Mouse (Mus musculus) spleen, embryonic (tissue): ENCODE results near the gene Ip6k3.

Source experiments
- CTCF ChIA-PET: fragments of 350-600 bp; sonication (Branson Sonifier 250); formaldehyde crosslinking; loops from one replicate; lab custom pipeline; 2022; lab: Charles Lee

The Ip6k3 gene

GRCm38 (mm10) chr17:27125185-27125584 lies 42.4 kb downstream of the Ip6k3 start:
- CTCF ChIA-PET = interaction anchor here (1.0 kb wide), 2 partner anchors 39 to 146 kb away, joined by 3 read pairs; no protein-coding TSS in a partner anchor

DNA sequence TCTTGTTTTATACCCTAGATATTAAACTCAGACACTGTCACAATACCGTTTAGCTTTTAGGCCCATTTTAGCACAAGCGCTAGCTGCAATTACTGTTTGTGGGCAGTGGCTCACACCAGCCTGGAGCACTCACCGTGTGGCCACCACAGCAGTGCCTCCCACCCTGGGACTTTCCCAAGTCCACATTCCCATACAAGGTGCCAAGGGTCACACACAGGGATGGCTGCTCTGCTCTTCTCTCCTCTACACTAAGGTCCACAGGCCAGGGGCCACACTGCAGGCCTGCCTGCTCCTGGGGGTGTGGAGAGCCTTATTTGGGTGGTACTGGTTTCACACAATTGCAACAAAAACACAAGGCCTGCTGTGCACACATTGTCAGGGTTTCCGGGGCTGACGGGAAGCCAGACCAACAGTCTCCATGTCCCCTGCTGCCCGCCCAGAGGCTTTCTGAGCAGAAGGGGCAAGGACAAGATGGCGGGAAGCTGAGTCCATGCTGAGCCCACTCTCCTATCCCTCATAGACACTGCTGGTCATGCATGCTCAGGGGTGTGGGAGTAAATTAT lies 43.7 kb downstream of the Ip6k3 start:
- CTCF ChIA-PET = no interaction called here

- CTCF ChIA-PET = no interaction called here
Measured at GRCm38 (mm10) chr17:27123103-27123502, 44.5 kb downstream of the Ip6k3 start.

DNA sequence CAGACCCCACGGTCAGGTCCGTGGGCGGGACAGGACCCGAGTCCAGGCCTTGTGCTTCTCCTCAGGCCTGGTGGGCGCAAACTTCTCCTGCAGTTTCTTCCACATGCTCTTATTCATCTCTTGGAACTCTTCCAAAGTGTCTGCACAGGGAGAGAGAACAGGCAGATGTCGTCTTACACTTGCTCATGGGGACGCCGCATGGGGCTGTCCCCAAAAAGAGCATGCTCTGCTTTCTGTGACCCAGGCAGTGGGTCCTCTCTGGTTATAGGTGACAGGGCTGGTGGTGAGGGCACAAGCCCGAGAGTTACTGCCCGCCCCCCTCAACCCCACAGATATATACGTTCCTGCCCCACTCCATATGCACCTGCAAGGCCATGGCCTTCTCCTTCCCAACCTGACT lies 44.9 kb downstream of the Ip6k3 start:
- CTCF ChIA-PET = no interaction called here

- CTCF ChIA-PET = no interaction called here
Measured at GRCm38 (mm10) chr17:27121781-27122180, 45.8 kb downstream of the Ip6k3 start.

- CTCF ChIA-PET = no interaction called here
Measured at GRCm38 (mm10) chr17:27121266-27121665, 46.3 kb downstream of the Ip6k3 start.

- CTCF ChIA-PET = interaction anchor here (0.5 kb wide), 1 partner anchor 12 kb away, joined by 3 read pairs; no protein-coding TSS in a partner anchor
Measured at GRCm38 (mm10) chr17:27120561-27121024, 47.0 kb downstream of the Ip6k3 start.

DNA sequence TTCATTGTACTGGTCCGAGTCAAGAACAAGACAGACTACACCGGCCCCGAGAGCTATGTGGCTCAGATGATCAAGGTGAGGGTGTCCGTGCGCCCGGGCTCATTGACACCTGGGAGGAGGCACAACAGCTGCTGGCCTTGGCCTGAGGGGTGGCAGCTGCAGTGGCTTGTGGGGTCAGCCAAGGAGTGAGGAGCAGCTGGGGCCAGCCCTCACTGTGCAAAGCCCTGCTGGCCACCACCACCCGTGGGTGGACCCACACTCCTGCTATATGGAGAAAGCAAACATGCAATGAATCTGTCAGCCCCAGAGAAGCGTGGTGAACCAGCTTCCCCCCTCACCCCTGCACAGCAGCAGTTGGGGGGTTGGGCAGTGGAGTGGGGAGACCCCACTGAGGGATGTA lies 47.6 kb downstream of the Ip6k3 start:
- CTCF ChIA-PET = interaction anchor here (0.5 kb wide), 1 partner anchor 13 kb away, joined by 3 read pairs; no protein-coding TSS in a partner anchor

DNA sequence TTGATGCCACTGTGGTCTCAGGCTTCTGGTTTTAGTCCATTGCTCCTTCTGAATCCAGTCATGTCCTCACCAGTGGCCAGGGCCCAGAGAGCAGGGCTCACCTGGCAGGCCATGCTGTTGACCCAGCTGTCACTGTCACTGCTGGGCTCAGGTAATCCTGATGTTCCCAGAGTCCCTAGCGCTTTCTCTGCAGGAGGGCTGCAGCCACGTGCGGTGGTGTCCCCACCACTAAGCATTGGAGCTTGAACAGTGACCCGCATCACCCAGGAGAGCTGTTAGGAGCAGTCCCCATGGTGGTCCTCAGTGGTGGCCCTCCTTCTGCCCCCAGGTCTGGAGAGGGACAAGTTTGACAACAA lies 48.1 kb downstream of the Ip6k3 start:
- CTCF ChIA-PET = no interaction called here

- CTCF ChIA-PET = no interaction called here
Measured at GRCm38 (mm10) chr17:27118676-27119539, 48.7 kb downstream of the Ip6k3 start.

DNA sequence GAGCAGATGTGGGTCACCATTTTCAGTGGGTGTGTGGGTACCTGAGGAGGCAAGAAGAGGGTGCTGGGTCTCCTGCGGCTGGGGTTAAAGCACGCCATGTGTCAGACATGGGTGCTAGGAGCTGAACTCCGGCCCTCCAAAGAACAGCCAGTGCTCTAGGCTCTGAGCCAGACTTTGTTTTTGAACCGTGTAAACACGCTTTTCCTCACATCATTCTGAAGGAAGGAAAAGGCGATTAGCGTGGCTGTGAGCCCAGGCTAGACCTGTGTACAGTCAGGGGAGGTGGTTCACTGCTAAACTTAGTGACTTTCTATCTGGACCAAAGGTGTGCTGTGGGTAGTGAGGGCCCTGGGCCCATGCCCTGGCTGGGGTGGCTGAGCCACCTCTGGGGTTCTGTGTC lies 57.5 kb downstream of the Ip6k3 start:
- CTCF ChIA-PET = no interaction called here

- CTCF ChIA-PET = no interaction called here
Measured at GRCm38 (mm10) chr17:27107936-27108335, 59.7 kb downstream of the Ip6k3 start.

- CTCF ChIA-PET = no interaction called here
Measured at GRCm38 (mm10) chr17:27106745-27107144, 60.9 kb downstream of the Ip6k3 start.

DNA sequence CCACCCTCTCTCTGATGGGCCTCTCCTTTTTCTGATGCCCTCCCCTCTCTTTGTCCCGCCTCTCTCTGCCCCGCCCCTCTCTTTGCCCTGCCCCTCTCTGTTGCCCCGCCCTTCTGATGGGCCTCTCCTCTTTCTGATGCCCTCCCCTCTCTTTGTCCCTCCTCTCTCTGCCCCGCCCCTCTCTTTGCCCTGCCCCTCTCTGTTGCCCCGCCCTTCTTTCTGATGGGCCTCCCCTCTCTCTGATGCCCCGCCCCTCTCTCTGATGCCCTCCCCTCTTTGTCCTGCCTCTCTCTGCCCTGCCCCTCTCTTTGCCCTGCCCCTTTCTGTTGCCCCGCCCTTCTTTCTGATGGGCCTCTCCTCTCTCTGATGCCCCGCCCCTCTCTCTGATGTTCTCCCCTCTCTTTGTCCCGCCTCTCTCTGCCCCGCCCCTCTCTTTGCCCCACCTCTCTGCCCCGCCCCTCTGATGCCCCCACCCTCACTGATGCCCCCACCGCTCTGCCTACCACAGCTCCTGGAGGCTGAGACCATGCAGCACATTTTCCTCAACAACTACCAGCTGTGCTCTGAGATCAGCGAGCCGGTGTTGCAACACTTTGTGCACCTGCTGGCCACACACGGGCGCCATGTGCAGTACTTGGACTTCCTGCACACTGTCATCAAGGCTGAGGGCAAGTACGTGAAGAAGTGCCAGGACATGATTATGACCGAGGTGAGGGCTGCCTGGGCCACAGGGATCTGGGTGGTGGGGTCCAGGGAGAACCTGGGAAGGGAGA lies 61.7 kb downstream of the Ip6k3 start:
- CTCF ChIA-PET = no interaction called here

DNA sequence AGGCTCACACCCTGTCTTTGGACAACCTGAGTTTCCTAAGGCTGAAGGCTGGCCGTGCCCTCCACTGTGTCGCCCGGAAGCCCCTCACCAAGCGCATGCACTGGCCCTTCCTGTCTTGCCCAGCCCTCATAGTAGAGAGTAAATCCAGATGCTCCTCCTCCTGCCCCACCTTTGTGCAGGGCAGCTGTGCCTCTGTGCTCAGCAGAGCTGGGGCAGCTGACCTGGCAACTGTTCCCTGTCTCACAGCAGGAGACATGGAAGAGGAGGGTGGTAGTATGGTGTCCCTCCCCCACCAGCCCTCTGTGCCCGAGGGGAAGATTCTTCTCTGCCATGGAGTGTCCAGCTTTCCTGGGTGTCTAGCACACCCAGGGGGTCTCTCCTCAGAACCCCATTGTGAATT lies 65.9 kb downstream of the Ip6k3 start:
- CTCF ChIA-PET = no interaction called here

GRCm38 (mm10) chr17:27095690-27096089 lies 71.9 kb downstream of the Ip6k3 start:
- CTCF ChIA-PET = no interaction called here
